Mouse (Mus musculus) midbrain, embryonic 14.5 days (tissue): ENCODE measurements at regions not wholly inside any gene's neighbourhood (a gene's known extent, or its start where the extent isn't known, plus 50 kb on each side); places are given as distances from the start of the nearest gene placed in this dataset.

Experiments
- ATAC-seq: fragments of 200-750 bp; cut with Nextera tagmentation; 2 replicates; pipeline ENCODE4 v1.8.0; 2017; ENCODE audit warnings: moderate number of reproducible peaks, moderate library complexity; ENCODE audit not compliant: low FRiP score, low TSS enrichment
- DNase-seq: peaks from one replicate; pipeline ENCODE4 v3.0.0-alpha.2; 2015
- H3K27ac ChIP-seq: fragments of 300-500 bp; sonication (generic); replicated peaks from 2 replicates; pipeline ENCODE4 v1.5.1; 2014; ENCODE audit warnings: mild to moderate bottlenecking, low read depth, low read length, moderate library complexity
- H3K27me3 ChIP-seq: fragments of 300-500 bp; sonication (generic); 2 replicates; pipeline ENCODE4 v1.6.1; 2014; ENCODE audit warnings: low read length, control low read depth, mixed read lengths; ENCODE audit not compliant: control insufficient read depth, insufficient read depth
- H3K36me3 ChIP-seq: fragments of 300-500 bp; sonication (generic); 2 replicates; pipeline ENCODE4 v1.6.1; 2014; ENCODE audit warnings: low read length, control low read depth; ENCODE audit not compliant: control insufficient read depth, insufficient read depth
- H3K4me1 ChIP-seq: fragments of 300-500 bp; sonication (generic); 2 replicates; pipeline ENCODE4 v1.6.1; 2014; ENCODE audit warnings: mild to moderate bottlenecking, antibody characterized with exemption, low read length, control low read depth; ENCODE audit not compliant: control insufficient read depth, insufficient read depth
- H3K4me2 ChIP-seq: fragments of 300-500 bp; sonication (generic); 2 replicates; pipeline ENCODE4 v1.6.1; 2014; ENCODE audit warnings: mild to moderate bottlenecking, low read length, moderate library complexity
- H3K4me3 ChIP-seq: fragments of 300-500 bp; sonication (generic); replicated peaks from 2 replicates; pipeline ENCODE4 v1.5.1; 2014; ENCODE audit warnings: low read depth, low read length
- H3K9ac ChIP-seq: fragments of 300-500 bp; sonication (generic); replicated peaks from 2 replicates; pipeline ENCODE4 v1.6.1; 2014; ENCODE audit warnings: mild to moderate bottlenecking, low read length, moderate library complexity
- H3K9me3 ChIP-seq: fragments of 300-500 bp; sonication (generic); 2 replicates; pipeline ENCODE4 v1.6.1; 2016; ENCODE audit warnings: low read length, control low read depth, mixed read lengths; ENCODE audit not compliant: control insufficient read depth
- WGBS: fragments of 180-500 bp; shearing (Covaris S2); extraction: QIAGEN DNeasy Blood & Tissue Kit; methylation state at CpG from one replicate; pipeline ENCODE4 v1.1.7; 2014; 5-methylcytosine and 5-hydroxymethylcytosine counted together

- Histone ChIP-seq H3K36me3 (no peaks in the 10 kb centered on the region), H3K9me3 (no peaks in the 10 kb centered on the region), H3K4me2 (no peak overlapping the region), H3K4me1 (no peaks in the 10 kb centered on the region), H3K4me3 (no peak overlapping the region), H3K27me3 (no peaks in the 10 kb centered on the region), H3K9ac (no peak overlapping the region), H3K27ac (no peak overlapping the region)
- ATAC-seq: no peak
- WGBS: 88% methylated on average over 4 of the region's 4 CpGs
- DNase-seq: no peak
Observed at GRCm38 (mm10) chr1:80039161-80039560, 178.2 kb upstream of the Serpine2 start.

GRCm38 (mm10) chr1:80038059-80038458 is 177.1 kb upstream of the Serpine2 start:
- DNase-seq: no peak
- Histone ChIP-seq H3K4me2 (no peak overlapping the region), H3K4me3 (no peak overlapping the region), H3K9ac (no peak overlapping the region), H3K36me3 (no peaks in the 10 kb centered on the region), H3K4me1 (peaks cover 6% of the 10 kb centered on the region; the same call in 1 of the 2 replicates), H3K27me3 (no peaks in the 10 kb centered on the region), H3K9me3 (no peaks in the 10 kb centered on the region), H3K27ac (no peak overlapping the region)
- no peak for ATAC-seq

GRCm38 (mm10) chr1:80036436-80036835 is 175.5 kb upstream of the Serpine2 start:
- H3K36me3 ChIP-seq: no peaks in the 10 kb centered on the region
- no peaks in the 10 kb centered on the region for H3K27me3 ChIP-seq
- no peak overlapping the region for H3K27ac ChIP-seq
- WGBS: 96% methylated on average over 4 of the region's 4 CpGs
- DNase-seq (no peak), ATAC-seq (no peak)
- H3K9me3 ChIP-seq: no peaks in the 10 kb centered on the region
- no peak overlapping the region for H3K9ac ChIP-seq
- H3K4me1 ChIP-seq: peaks cover 10% of the 10 kb centered on the region
- no peak overlapping the region for H3K4me2 ChIP-seq
- H3K4me3 ChIP-seq: no peak overlapping the region

- Histone ChIP-seq H3K9me3 (no peaks in the 10 kb centered on the region), H3K4me3 (no peak overlapping the region), H3K4me2 (no peak overlapping the region), H3K27me3 (no peaks in the 10 kb centered on the region), H3K4me1 (peaks cover 10% of the 10 kb centered on the region), H3K9ac (no peak overlapping the region), H3K27ac (peak overlapping the region; percentile 49; the same call in 1 of the 2 replicates), H3K36me3 (no peaks in the 10 kb centered on the region)
- 40% methylated on average over 6 of the region's 6 CpGs for WGBS
- ATAC-seq (no peak), DNase-seq (peak; percentile 44)
Observed at GRCm38 (mm10) chr1:80033522-80033921, 172.5 kb upstream of the Serpine2 start.

- Histone ChIP-seq H3K4me1 (peaks cover 10% of the 10 kb centered on the region), H3K36me3 (no peaks in the 10 kb centered on the region), H3K9me3 (no peaks in the 10 kb centered on the region), H3K4me3 (no peak overlapping the region), H3K9ac (no peak overlapping the region), H3K4me2 (no peak overlapping the region), H3K27ac (peak overlapping the region; percentile 49; the same call in 1 of the 2 replicates), H3K27me3 (no peaks in the 10 kb centered on the region)
- ATAC-seq (no peak), DNase-seq (no peak)
- 12% methylated on average over 2 of the region's 2 CpGs for WGBS
Observed at GRCm38 (mm10) chr1:80033121-80033520, 172.1 kb upstream of the Serpine2 start.

- H3K27me3 ChIP-seq: no peaks in the 10 kb centered on the region
- no peak overlapping the region for H3K4me2 ChIP-seq
- H3K4me3 ChIP-seq: no peak overlapping the region
- H3K27ac ChIP-seq: no peak overlapping the region
- ATAC-seq (no peak), DNase-seq (no peak)
- no peaks in the 10 kb centered on the region for H3K36me3 ChIP-seq
- H3K9ac ChIP-seq: no peak overlapping the region
- H3K4me1 ChIP-seq: peaks cover 10% of the 10 kb centered on the region
- no peaks in the 10 kb centered on the region for H3K9me3 ChIP-seq
Observed at GRCm38 (mm10) chr1:80032464-80032863, 171.5 kb upstream of the Serpine2 start.

GRCm38 (mm10) chr1:80030635-80031034 is 169.7 kb upstream of the Serpine2 start:
- H3K4me2 ChIP-seq: no peak overlapping the region
- no peak overlapping the region for H3K4me3 ChIP-seq
- H3K9me3 ChIP-seq: no peaks in the 10 kb centered on the region
- H3K4me1 ChIP-seq: peaks cover 10% of the 10 kb centered on the region
- no peaks in the 10 kb centered on the region for H3K27me3 ChIP-seq
- WGBS: 94% methylated on average over 1 of the region's 1 CpGs
- H3K27ac ChIP-seq: no peak overlapping the region
- ATAC-seq: no peak
- no peak overlapping the region for H3K9ac ChIP-seq
- no peak for DNase-seq
- no peaks in the 10 kb centered on the region for H3K36me3 ChIP-seq

GRCm38 (mm10) chr1:80030224-80030623 is 169.2 kb upstream of the Serpine2 start:
- no peak overlapping the region for H3K4me2 ChIP-seq
- H3K4me3 ChIP-seq: no peak overlapping the region
- no peak for DNase-seq

GRCm38 (mm10) chr1:80025863-80026616 is 165.1 kb upstream of the Serpine2 start:
- H3K4me2 ChIP-seq: no peak overlapping the region
- H3K36me3 ChIP-seq: no peaks in the 10 kb centered on the region
- no peak for ATAC-seq
- H3K27me3 ChIP-seq: no peaks in the 10 kb centered on the region
- no peak overlapping the region for H3K9ac ChIP-seq
- H3K9me3 ChIP-seq: no peaks in the 10 kb centered on the region
- no peak overlapping the region for H3K4me3 ChIP-seq
- no peak for DNase-seq
- H3K27ac ChIP-seq: no peak overlapping the region
- H3K4me1 ChIP-seq: no peaks in the 10 kb centered on the region
- WGBS: 89% methylated on average over 4 of the region's 4 CpGs

More at GRCm38 (mm10) chr1:80030224-80030623, 169.2 kb upstream of the Serpine2 start:
- peaks cover 10% of the 10 kb centered on the region for H3K4me1 ChIP-seq
- H3K27me3 ChIP-seq: no peaks in the 10 kb centered on the region
- H3K9me3 ChIP-seq: no peaks in the 10 kb centered on the region
- H3K27ac ChIP-seq: no peak overlapping the region
- no peaks in the 10 kb centered on the region for H3K36me3 ChIP-seq
- no peak for ATAC-seq
- H3K9ac ChIP-seq: no peak overlapping the region
- 85% methylated on average over 3 of the region's 3 CpGs for WGBS
